Comparison of ENCODE assay signal across 11 mouse cellular contexts in the genomic region with DNA sequence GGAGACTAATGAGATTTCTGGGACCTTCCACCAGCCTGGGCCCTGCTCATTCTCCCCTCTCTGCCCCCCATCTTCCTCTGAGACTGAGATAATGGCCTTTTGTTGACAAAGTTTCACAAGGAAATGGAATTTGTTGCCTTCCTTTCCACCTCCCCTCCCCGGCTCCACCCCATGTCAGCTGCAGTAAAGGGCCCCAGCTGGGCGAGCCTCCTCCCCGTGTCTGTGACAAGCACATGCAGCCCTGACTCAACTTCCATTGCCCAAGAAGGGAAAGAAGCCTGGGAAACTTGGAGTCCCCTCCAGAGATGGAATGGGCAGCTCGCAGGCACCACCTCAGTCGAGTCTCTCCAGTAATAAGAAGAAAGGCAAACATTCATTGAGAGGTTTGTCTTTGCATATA. TPM values are rescaled to one million over a fixed set of nuclear protein-coding genes. Genes with fewer than 3 reads are reported as not detected.
A peak's percentile ranks its signal among the peaks of the same experiment; 100 is the strongest.
DNase-seq lines count a peak whose midpoint lies in the region; ATAC-seq and TF ChIP-seq lines count a peak whose summit lies in the region.
"Had no signal": no experiment of that assay in that cellular context is flagged by ENCODE, and none has a peak within 500 bp of the region (broad histone marks: within the 10 kb centered on the region; RNA-seq: fewer than 3 reads in every experiment).

No protein-coding gene starts in this region.

- H3K27me3 ChIP-seq in heart, adult 2 months (ENCODE audit: control insufficient read depth, insufficient read depth, low read length) = no peaks in the 10 kb centered on the region
- no peaks in the 10 kb centered on the region for H3K27me3 ChIP-seq in liver, embryonic 13.5 days
- H3K27me3 ChIP-seq in forebrain, embryonic 11.5 days (ENCODE audit: control insufficient read depth, insufficient read depth, low read length) = no peaks in the 10 kb centered on the region

- H3K36me3 ChIP-seq in heart, adult 2 months (ENCODE audit: control insufficient read depth, insufficient read depth, low read length) = no peaks in the 10 kb centered on the region
- H3K36me3 ChIP-seq in liver, embryonic 13.5 days = no peaks in the 10 kb centered on the region
- no peaks in the 10 kb centered on the region for H3K36me3 ChIP-seq in forebrain, embryonic 11.5 days (ENCODE audit: control insufficient read depth, insufficient read depth, low read length)

- no peak overlapping the region for H3K27ac ChIP-seq in heart, adult 2 months
- 0 out of 2 replicates have a peak overlapping the region, but pooled peaks have one; percentile 39 for H3K27ac ChIP-seq in liver, embryonic 13.5 days
- no peak overlapping the region for H3K27ac ChIP-seq in forebrain, embryonic 11.5 days (ENCODE audit: low read depth, low read length)
- H3K27ac ChIP-seq: liver, embryonic 14.5 days had no signal

- TF ChIP-seq POLR2A in heart, adult 2 months (IDR thresholded peaks at IDR 0.05; ENCODE audit: insufficient read depth, low read depth, low read length) = no peak

- no peak overlapping the region for H3K9ac ChIP-seq in heart, adult 2 months (ENCODE audit: low read depth, low read length)
- H3K9ac ChIP-seq in liver, embryonic 13.5 days = no peak overlapping the region
- H3K9ac ChIP-seq in forebrain, embryonic 11.5 days (ENCODE audit: low read length) = no peak overlapping the region
- H3K9ac ChIP-seq: liver, embryonic 14.5 days had no signal

- H3K9me3 ChIP-seq in liver, embryonic 13.5 days (replicated peaks) = no peaks in the 10 kb centered on the region
- H3K9me3 ChIP-seq in forebrain, embryonic 11.5 days (ENCODE audit: control insufficient read depth, low read length) = no peaks in the 10 kb centered on the region

- H3K79me2 ChIP-seq in heart, adult 2 months (replicated peaks; ENCODE audit: control insufficient read depth, insufficient read depth, low read length) = no peaks in the 10 kb centered on the region

- peak overlapping the region; percentile 11; the same call in 1 of the 2 replicates for H3K4me2 ChIP-seq in liver, embryonic 13.5 days
- H3K4me2 ChIP-seq in forebrain, embryonic 11.5 days (ENCODE audit: low read depth, low read length, severe bottlenecking) = no peak overlapping the region

- intact Hi-C loops in heart, adult 2 months (cut with DNase I) = no loop called here
- intact Hi-C loops in heart, postnatal 36 days (cut with DNase I) = no loop called here

- TF ChIP-seq CTCF in heart, adult 2 months (IDR thresholded peaks at IDR 0.05) = no peak

- H3K4me1 ChIP-seq in heart, adult 2 months (ENCODE audit: control insufficient read depth, insufficient read depth, low read length) = no peaks in the 10 kb centered on the region
- peaks cover 11% of the 10 kb centered on the region for H3K4me1 ChIP-seq in liver, embryonic 13.5 days (replicated peaks)
- H3K4me1 ChIP-seq in forebrain, embryonic 11.5 days (replicated peaks; ENCODE audit: control insufficient read depth, insufficient read depth, low read length) = no peaks in the 10 kb centered on the region

- WGBS in heart, adult 2 months = 20% methylated on average over 5 of the region's 5 CpGs
- WGBS in liver, embryonic 13.5 days (ENCODE audit: insufficient replicate concordance) = 11% methylated on average over 5 of the region's 5 CpGs
- WGBS in forebrain, embryonic 11.5 days = 19% methylated on average over 5 of the region's 5 CpGs

- H3K4me3 ChIP-seq in heart, adult 2 months = no peak overlapping the region
- H3K4me3 ChIP-seq in liver, embryonic 13.5 days (replicated peaks) = no peak overlapping the region
- H3K4me3 ChIP-seq in forebrain, embryonic 11.5 days (ENCODE audit: low read depth, low read length) = no peak overlapping the region

- 0 out of 2 replicates have a peak, but pooled peaks have one; percentile 29 for ATAC-seq in liver, embryonic 13.5 days (ENCODE audit: low read depth)
- peak; percentile 75 for ATAC-seq in monocyte, adult 5-6 weeks (replicated peaks; ENCODE audit: insufficient number of reproducible peaks, low FRiP score, low TSS enrichment, poor library complexity, severe bottlenecking)
- no peak for ATAC-seq in frontal cortex, adult (ENCODE audit: low TSS enrichment)
- ATAC-seq in forebrain, embryonic 11.5 days (replicated peaks; ENCODE audit: low FRiP score) = no peak

- DNase-seq in heart, adult 2 months = peak; percentile 35 to 36
- no peak for DNase-seq in heart, postnatal 36 days
- peak; percentile 25 for DNase-seq in 3T3-L1 (ENCODE audit: low read depth, low spot score)
- no peak for DNase-seq in liver, embryonic 13.5 days
- DNase-seq in layer of hippocampus, postnatal 25 days (ENCODE audit: extremely low spot score in 1 of 2, low spot score in 1 of 2) = no peak
- DNase-seq in forebrain, embryonic 11.5 days (ENCODE audit: low spot score) = no peak
- DNase-seq: right cerebral cortex, postnatal 4 days had no signal

- TF ChIP-seq EP300 in heart, adult 2 months (IDR thresholded peaks at IDR 0.05; ENCODE audit: insufficient read depth, low read depth, low read length) = no peak

RNA-seq across cellular contexts. Expression of a gene that starts 15.5 kb away (rescaled TPM):
- total RNA-seq in heart, adult 2 months (2021) = 1 to 10 TPM in 1 of 2 experiments, under 1 TPM in 1; 0.82 to 2.0 TPM
- 2.5 and 4.0 TPM in 2 replicates for polyA plus RNA-seq in heart, adult 2 months (2012; rRNA removed)
- total RNA-seq in heart, postnatal 36 days (2021) = 1 to 10 TPM in 1 of 2 experiments, under 1 TPM in 1; 0.95 to 1.7 TPM
- polyA plus RNA-seq in liver, embryonic 13.5 days (2015; fragmentation: Nextera tagmentation; extraction: Ambion mirVana) = 0.07 and 0.36 TPM in 2 replicates
- total RNA-seq in monocyte, adult 5-6 weeks (2017) = not detected in 3 replicates
- under 1 TPM; 0.15 to 0.21 TPM for total RNA-seq in layer of hippocampus, postnatal 25 days (2021)
- 0.21 TPM in 1 of 2 replicates, not detected in the other for polyA plus RNA-seq in forebrain, embryonic 11.5 days (2014; fragmentation: Nextera tagmentation; extraction: Ambion mirVana)
- total RNA-seq: gastrocnemius, postnatal 36 days had no signal

RNA-seq across cellular contexts. Expression of a gene that starts 49.7 kb away (rescaled TPM):
- 10 to 100 TPM; 24.8 to 30.2 TPM for total RNA-seq in heart, adult 2 months (2021)
- polyA plus RNA-seq in heart, adult 2 months (2012; rRNA removed) = 28.7 and 63.3 TPM in 2 replicates
- 10 to 100 TPM; 26.0 to 31.2 TPM for total RNA-seq in heart, postnatal 36 days (2021)
- polyA plus RNA-seq in liver, embryonic 13.5 days (2015; fragmentation: Nextera tagmentation; extraction: Ambion mirVana) = 41.6 and 43.4 TPM in 2 replicates
- total RNA-seq in monocyte, adult 5-6 weeks (2017) = 81.1 to 126 TPM (median 108 TPM) in 3 replicates
- 10 to 100 TPM; 36.0 to 39.8 TPM for total RNA-seq in layer of hippocampus, postnatal 25 days (2021)
- 77.5 and 93.5 TPM in 2 replicates for polyA plus RNA-seq in forebrain, embryonic 11.5 days (2014; fragmentation: Nextera tagmentation; extraction: Ambion mirVana)

Comparison
In these comparisons a context has a peak if more than half of its experiments do, and no peak if none do; other contexts are left out.
1. DNase-seq: peak in heart, adult 2 months (2 of 2) and 3T3-L1 (single experiment); none in heart, postnatal 36 days (0 of 2), liver, embryonic 13.5 days (single experiment), layer of hippocampus, postnatal 25 days (0 of 2) and forebrain, embryonic 11.5 days (single experiment).
2. ATAC-seq: peak in liver, embryonic 13.5 days (single experiment) and monocyte, adult 5-6 weeks (single experiment); none in frontal cortex, adult (single experiment) and forebrain, embryonic 11.5 days (single experiment).